In genomic region chr6:98994104-98994787, GRCm38 (mm10) we compare ENCODE assay signal across 12 mouse cellular contexts.
DNase-seq lines count a peak whose midpoint lies in the region; ATAC-seq and TF ChIP-seq lines count a peak whose summit lies in the region.
"Had no signal": no experiment of that assay in that cellular context is flagged by ENCODE, and none has a peak within 500 bp of the region (broad histone marks: within the 10 kb centered on the region; RNA-seq: fewer than 3 reads in every experiment).

No protein-coding gene starts in this region.

- H3K27me3 ChIP-seq in CH12.LX (replicated peaks), result no peaks in the 10 kb centered on the region
- 0 out of 2 replicates have a peak, but pooled peaks cover 2% of the 10 kb centered on the region for H3K27me3 ChIP-seq in hindbrain, embryonic 16.5 days (replicated peaks; ENCODE audit: control insufficient read depth, insufficient read depth, low read length)
- H3K27me3 ChIP-seq in kidney, embryonic 16.5 days (ENCODE audit: insufficient read depth, low read length), result no peaks in the 10 kb centered on the region
- H3K27me3 ChIP-seq: lung, embryonic 15.5 days had no signal

- peaks cover 31 to 93% of the 10 kb centered on the region in 2 experiments for H3K4me1 ChIP-seq in CH12.LX (ENCODE audit: control insufficient read depth in 1 of 2, insufficient read depth in 2 of 2)
- H3K4me1 ChIP-seq in hindbrain, embryonic 16.5 days (ENCODE audit: control insufficient read depth, insufficient read depth, low read depth, low read length), result peaks cover 10% of the 10 kb centered on the region
- H3K4me1 ChIP-seq in kidney, embryonic 16.5 days (ENCODE audit: insufficient read depth, low read length), result peaks cover 10% of the 10 kb centered on the region

- no peak for TF ChIP-seq POLR2A in CH12.LX (IDR thresholded peaks at IDR 0.05; ENCODE audit: low read depth, low read length)

- WGBS in hindbrain, embryonic 16.5 days, result 20% methylated on average over 21 of the region's 21 CpGs
- WGBS in kidney, embryonic 16.5 days, result 70% methylated on average over 21 of the region's 21 CpGs

- DNase-seq in heart, adult 9 months (ENCODE audit: low spot score in 2 of 2), result peak; percentile 32 to 43
- no peak for DNase-seq in heart, postnatal 25 days (ENCODE audit: low spot score)
- DNase-seq in CH12.LX (ENCODE audit: extremely low read depth), result peak; percentile 38
- DNase-seq in cerebellum, postnatal 36 days, result peak; percentile 24 to 29
- DNase-seq in adrenal gland, postnatal 25 days, result no peak
- no peak for DNase-seq in lung, adult 18-20 months
- DNase-seq: adrenal gland, postnatal 10 days had no signal

- dilution Hi-C loops in CH12.LX (cut with MboI; ENCODE audit: extremely low pct_ligation_motif_present, extremely low pct_unique_long_range_greater_than_20kb, low sequenced_read_pairs), result no loop called here

- H3K4me2 ChIP-seq in CH12.LX (ENCODE audit: insufficient read depth, low read depth, poor library complexity, severe bottlenecking), result peak overlapping the region; percentile 82
- peak overlapping the region; percentile 39 for H3K4me2 ChIP-seq in hindbrain, embryonic 16.5 days (ENCODE audit: low read length)
- H3K4me2 ChIP-seq in kidney, embryonic 16.5 days (replicated peaks; ENCODE audit: low read depth, low read length), result no peak overlapping the region
- H3K4me2 ChIP-seq: lung, embryonic 15.5 days had no signal

- peak overlapping the region; percentile 17; the same call in 1 of the 2 replicates for H3K9ac ChIP-seq in CH12.LX (ENCODE audit: insufficient read depth, low read depth)
- H3K9ac ChIP-seq in hindbrain, embryonic 16.5 days (ENCODE audit: low read depth, low read length), result no peak overlapping the region
- H3K9ac ChIP-seq in kidney, embryonic 16.5 days (replicated peaks; ENCODE audit: low read length), result no peak overlapping the region
- H3K9ac ChIP-seq: lung, embryonic 15.5 days had no signal

- no peak for TF ChIP-seq EP300 in CH12.LX (IDR thresholded peaks at IDR 0.05; ENCODE audit: low read length)

- in situ Hi-C loops in CH12.LX (cut with MboI; ENCODE audit: low pct_ligation_motif_present, low pct_unique_long_range_greater_than_20kb, low sequenced_read_pairs), result no loop called here

- intact Hi-C loops in heart, postnatal 25 days (cut with DNase I), result no loop called here

- peak overlapping the region; percentile 72 for H3K27ac ChIP-seq in CH12.LX (ENCODE audit: insufficient read depth, low read depth)
- no peak overlapping the region for H3K27ac ChIP-seq in hindbrain, embryonic 16.5 days (ENCODE audit: low read depth, low read length)
- no peak overlapping the region for H3K27ac ChIP-seq in kidney, embryonic 16.5 days (ENCODE audit: low read length)
- H3K27ac ChIP-seq: lung, embryonic 15.5 days had no signal

- peak overlapping the region in 1 of 3 experiments; percentile 37 for H3K4me3 ChIP-seq in CH12.LX (replicated peaks in 1 of 3; ENCODE audit: low read depth in 2 of 3, low read length in 2 of 3, poor library complexity in 1 of 3)
- no peak overlapping the region for H3K4me3 ChIP-seq in hindbrain, embryonic 16.5 days (ENCODE audit: low read length)
- no peak overlapping the region for H3K4me3 ChIP-seq in kidney, embryonic 16.5 days (ENCODE audit: low read length)
- H3K4me3 ChIP-seq: erythroblast, embryonic 14.5 days; lung, embryonic 15.5 days had no signal

- no peak for TF ChIP-seq RAD21 in CH12.LX (IDR thresholded peaks at IDR 0.05; ENCODE audit: low read depth, low read length)

- ATAC-seq in hindbrain, embryonic 16.5 days, result peak; percentile 87
- no peak for ATAC-seq in kidney, embryonic 16.5 days (ENCODE audit: low FRiP score, low TSS enrichment)
- ATAC-seq: CD4-positive, CD25-positive, alpha-beta regulatory T cell, adult 4 months had no signal

- H3K36me3 ChIP-seq in CH12.LX (replicated peaks in 1 of 2; ENCODE audit: control insufficient read depth in 1 of 2, insufficient read depth in 1 of 2, low read length in 1 of 2), result peaks cover 45 to 55% of the 10 kb centered on the region in 2 experiments
- no peaks in the 10 kb centered on the region for H3K36me3 ChIP-seq in hindbrain, embryonic 16.5 days (ENCODE audit: control insufficient read depth, insufficient read depth, low read length)
- H3K36me3 ChIP-seq in kidney, embryonic 16.5 days (ENCODE audit: insufficient read depth, low read length), result no peaks in the 10 kb centered on the region
- H3K36me3 ChIP-seq: lung, embryonic 15.5 days had no signal

- TF ChIP-seq CTCF in CH12.LX (conservative IDR thresholded peaks at IDR 0.05 in 1 of 2, IDR thresholded peaks at IDR 0.05 in 1 of 2; ENCODE audit: low read depth in 2 of 2, low read length in 2 of 2), result no peak

- H3K9me3 ChIP-seq in CH12.LX (replicated peaks; ENCODE audit: low read length), result no peaks in the 10 kb centered on the region
- no peaks in the 10 kb centered on the region for H3K9me3 ChIP-seq in hindbrain, embryonic 16.5 days (ENCODE audit: control insufficient read depth, low read length)
- H3K9me3 ChIP-seq in kidney, embryonic 16.5 days (ENCODE audit: low read length), result no peaks in the 10 kb centered on the region
- H3K9me3 ChIP-seq: lung, embryonic 15.5 days had no signal

- peaks cover 96% of the 10 kb centered on the region for H3K79me2 ChIP-seq in CH12.LX (replicated peaks; ENCODE audit: control insufficient read depth, extremely low read depth, insufficient read depth, poor library complexity, severe bottlenecking)

TF ChIP-seq in CH12.LX, 34 proteins besides CTCF, POLR2A, EP300 and RAD21:
- TF ChIP-seq POLR2AphosphoS2 (IDR thresholded peaks at IDR 0.05; ENCODE audit: low read depth, low read length) (no peak), MAX (IDR thresholded peaks at IDR 0.05; ENCODE audit: low read length) (0 out of 2 replicates have a peak, but pooled peaks have one; percentile 30), ELF1 (IDR thresholded peaks at IDR 0.05; ENCODE audit: low read depth, low read length) (no peak), NRF1 (IDR thresholded peaks at IDR 0.05; ENCODE audit: low read depth, low read length) (no peak), TCF12 (IDR thresholded peaks at IDR 0.05; ENCODE audit: low read depth, low read length) (no peak; the same call in 1 of the 2 replicates), MYC (IDR thresholded peaks at IDR 0.05; ENCODE audit: low read depth, low read length) (no peak), NELFE (IDR thresholded peaks at IDR 0.05; ENCODE audit: low read depth, low read length) (no peak), MEF2A (IDR thresholded peaks at IDR 0.05; ENCODE audit: borderline replicate concordance, low read depth, low read length) (no peak), CHD1 (IDR thresholded peaks at IDR 0.05; ENCODE audit: low read depth, low read length) (0 out of 2 replicates have a peak, but pooled peaks have one; percentile 25), CHD2 (IDR thresholded peaks at IDR 0.05; ENCODE audit: low read length) (no peak), USF2 (conservative IDR thresholded peaks at IDR 0.05; ENCODE audit: low read depth, low read length) (no peak)
TF ChIP-seq in CH12.LX: peak in this region for 2.

Comparison
In these comparisons a context has a peak if more than half of its experiments do, and no peak if none do; other contexts are left out.
1. DNase-seq: peak in heart, adult 9 months (2 of 2), CH12.LX (single experiment) and cerebellum, postnatal 36 days (2 of 2); none in heart, postnatal 25 days (single experiment), adrenal gland, postnatal 25 days (single experiment) and lung, adult 18-20 months (0 of 2).